Mouse (Mus musculus): ENCODE measurements at regions not wholly inside any gene's neighbourhood (a gene's known extent, or its start where the extent isn't known, plus 50 kb on each side); places are given as distances from the start of the nearest gene placed in this dataset.

- no peak for DNase-seq
Observed at GRCm38 (mm10) chr4:31403976-31404375, 559.9 kb upstream of the Map3k7 start.

GRCm38 (mm10) chr4:31404840-31405714 lies 558.8 kb upstream of the Map3k7 start:
- DNase-seq = no peak

GRCm38 (mm10) chr4:31410157-31410556 lies 553.7 kb upstream of the Map3k7 start:
- no peak for DNase-seq

- DNase-seq = no peak
Observed at GRCm38 (mm10) chr4:31411770-31412525, 551.9 kb upstream of the Map3k7 start.

GRCm38 (mm10) chr4:31417161-31417560 lies 546.7 kb upstream of the Map3k7 start:
- no peak for DNase-seq

GRCm38 (mm10) chr4:31419240-31419639 lies 544.7 kb upstream of the Map3k7 start:
- no peak for DNase-seq

GRCm38 (mm10) chr4:31420167-31420566 lies 543.7 kb upstream of the Map3k7 start:
- no peak for DNase-seq

GRCm38 (mm10) chr4:31421386-31421785 lies 542.5 kb upstream of the Map3k7 start:
- DNase-seq = no peak

GRCm38 (mm10) chr4:31425135-31425534 lies 538.8 kb upstream of the Map3k7 start:
- DNase-seq = no peak

- DNase-seq = no peak
Observed at GRCm38 (mm10) chr4:31425716-31426115, 538.2 kb upstream of the Map3k7 start.

- DNase-seq = no peak
Observed at GRCm38 (mm10) chr4:31426169-31427030, 537.5 kb upstream of the Map3k7 start.

- DNase-seq = no peak
Observed at GRCm38 (mm10) chr4:31433943-31434342, 530.0 kb upstream of the Map3k7 start.

- no peak for DNase-seq
Observed at GRCm38 (mm10) chr4:31454898-31455297, 509.0 kb upstream of the Map3k7 start.

- DNase-seq = no peak
Observed at GRCm38 (mm10) chr4:31455466-31455865, 508.4 kb upstream of the Map3k7 start.

GRCm38 (mm10) chr4:31462456-31462855 lies 501.4 kb upstream of the Map3k7 start:
- no peak for DNase-seq

- DNase-seq = no peak
Observed at GRCm38 (mm10) chr4:31463130-31463698, 500.7 kb upstream of the Map3k7 start.

- no peak for DNase-seq
Observed at GRCm38 (mm10) chr4:31468306-31468705, 495.6 kb upstream of the Map3k7 start.

GRCm38 (mm10) chr4:31469803-31470202 lies 494.1 kb upstream of the Map3k7 start:
- no peak for DNase-seq

- DNase-seq = no peak
Observed at GRCm38 (mm10) chr4:31492535-31492934, 471.4 kb upstream of the Map3k7 start.

GRCm38 (mm10) chr4:31493087-31493511 lies 470.8 kb upstream of the Map3k7 start:
- DNase-seq = no peak

GRCm38 (mm10) chr4:31499888-31500287 lies 464.0 kb upstream of the Map3k7 start:
- no peak for DNase-seq

GRCm38 (mm10) chr4:31500432-31500831 lies 463.5 kb upstream of the Map3k7 start:
- no peak for DNase-seq
